Mouse (Mus musculus) liver, embryonic 11.5 days (tissue): Measurements from ENCODE around the gene St6galnac3. TPM values are rescaled to one million over a fixed set of nuclear protein-coding genes. Genes with fewer than 3 reads are reported as not detected.
A peak's percentile ranks its signal among the peaks of the same experiment; 100 is the strongest.

ENCODE experiments used
- ATAC-seq: fragments of 200-750 bp; cut with Nextera tagmentation; replicated peaks from 2 replicates; pipeline ENCODE4 v1.8.0; 2017; ENCODE audit warnings: moderate number of reproducible peaks, mild to moderate bottlenecking, moderate TSS enrichment, moderate library complexity; ENCODE audit not compliant: low FRiP score
- DNase-seq: peaks from one replicate; pipeline ENCODE4 v3.0.0-alpha.2; 2017; ENCODE audit warnings: low spot score
- H3K27ac ChIP-seq: fragments of 300-500 bp; sonication (generic); 2 replicates; pipeline ENCODE4 v1.5.1; 2014; ENCODE audit warnings: mild to moderate bottlenecking, low read depth, low read length, control low read depth
- H3K27me3 ChIP-seq: fragments of 300-500 bp; sonication (generic); replicated peaks from 2 replicates; pipeline ENCODE4 v1.6.1; 2014; ENCODE audit warnings: low read length, mixed read lengths; ENCODE audit not compliant: control insufficient read depth, insufficient read depth
- H3K36me3 ChIP-seq: fragments of 300-500 bp; sonication (generic); 2 replicates; pipeline ENCODE4 v1.6.1; 2014; ENCODE audit warnings: mild to moderate bottlenecking, low read length, moderate library complexity, mixed read lengths; ENCODE audit not compliant: control insufficient read depth, insufficient read depth
- H3K4me1 ChIP-seq: fragments of 300-500 bp; sonication (generic); replicated peaks from 2 replicates; pipeline ENCODE4 v1.6.1; 2014; ENCODE audit warnings: low read length, mixed read lengths; ENCODE audit not compliant: control insufficient read depth, insufficient read depth
- H3K4me2 ChIP-seq: fragments of 300-500 bp; sonication (generic); 2 replicates; pipeline ENCODE4 v1.6.1; 2014; ENCODE audit warnings: mild to moderate bottlenecking, control low read depth, moderate library complexity
- H3K4me3 ChIP-seq: fragments of 300-500 bp; sonication (generic); 2 replicates; pipeline ENCODE4 v1.5.1; 2014; ENCODE audit warnings: low read depth, low read length, control low read depth
- H3K9ac ChIP-seq: fragments of 300-500 bp; sonication (generic); 2 replicates; pipeline ENCODE4 v1.6.1; 2014; ENCODE audit warnings: low read depth, low read length, control low read depth
- H3K9me3 ChIP-seq: fragments of 300-500 bp; sonication (generic); 2 replicates; pipeline ENCODE4 v1.6.1; 2016; ENCODE audit warnings: low read length, inconsistent platforms, mixed read lengths; ENCODE audit not compliant: control insufficient read depth
- WGBS: fragments of 180-500 bp; shearing (Covaris S2); extraction: QIAGEN DNeasy Blood & Tissue Kit; methylation state at CpG from one replicate; pipeline ENCODE4 v1.1.7; 2014; 5-methylcytosine and 5-hydroxymethylcytosine counted together
- polyA plus RNA-seq: library from polyadenylated mRNA; unstranded; fragments of >200 nt; fragmentation: Nextera tagmentation; extraction: Ambion mirVana; gene quantifications from 2 replicates; pipeline ENCODE4 v1.2.1, GENCODE M21; 2014

Gene St6galnac3
- polyA plus RNA-seq, 1 experiment from 2014 or later = 27.2 TPM

DNA sequence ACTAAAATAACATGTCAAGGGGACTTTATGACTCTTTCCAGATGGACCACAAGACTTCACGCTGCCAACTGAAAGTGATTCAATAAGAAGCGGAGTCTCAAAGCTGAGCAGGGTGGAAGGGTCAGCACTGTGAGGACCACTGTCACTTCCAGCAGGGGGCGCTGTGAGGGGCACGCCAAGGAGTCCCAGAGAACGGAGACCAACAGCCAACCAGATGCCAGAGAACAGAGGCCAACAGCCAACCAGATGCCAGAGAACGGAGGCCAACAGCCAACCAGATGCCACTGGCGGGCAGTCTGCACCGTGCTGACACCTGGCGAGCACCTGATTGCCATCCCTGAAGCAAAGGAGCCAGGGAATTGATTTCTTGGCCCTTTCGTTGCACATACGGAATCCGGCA is 49.9 kb downstream of the St6galnac3 start:
- DNase-seq (peak; percentile 59), ATAC-seq (peak; percentile 51)
- H3K9ac ChIP-seq = no peak overlapping the region
- no peak overlapping the region for H3K4me3 ChIP-seq
- 52% methylated on average over 12 of the region's 12 CpGs for WGBS
- H3K9me3 ChIP-seq = no peaks in the 10 kb centered on the region
- H3K27ac ChIP-seq = no peak overlapping the region
- no peaks in the 10 kb centered on the region for H3K36me3 ChIP-seq
- peaks cover 39% of the 10 kb centered on the region for H3K4me1 ChIP-seq
- no peaks in the 10 kb centered on the region for H3K27me3 ChIP-seq
- 0 out of 2 replicates have a peak overlapping the region, but pooled peaks have one; percentile 8 for H3K4me2 ChIP-seq

DNA sequence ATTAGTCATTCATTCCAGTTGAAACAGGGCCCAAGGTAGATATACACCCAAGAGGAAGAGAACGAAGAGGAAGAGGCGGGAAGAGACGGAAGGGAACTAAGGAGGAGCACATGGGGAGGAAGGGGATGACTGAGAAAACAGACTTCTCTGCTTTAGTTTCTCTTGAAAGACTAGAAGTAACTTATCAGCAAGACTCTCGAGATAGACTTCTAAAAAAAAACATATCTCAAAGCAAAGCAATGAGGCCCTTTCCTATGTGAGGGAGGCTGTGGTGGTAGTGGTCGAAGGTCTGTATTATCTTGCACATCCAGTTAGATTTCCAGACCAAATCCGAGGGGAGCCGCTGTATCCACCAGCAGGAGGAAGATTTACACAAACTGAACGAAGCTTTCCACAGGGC is 50.6 kb downstream of the St6galnac3 start:
- Histone ChIP-seq H3K27ac (no peak overlapping the region), H3K9ac (no peak overlapping the region), H3K36me3 (no peaks in the 10 kb centered on the region), H3K4me1 (peaks cover 45% of the 10 kb centered on the region), H3K4me2 (no peak overlapping the region), H3K27me3 (no peaks in the 10 kb centered on the region), H3K4me3 (no peak overlapping the region), H3K9me3 (no peaks in the 10 kb centered on the region)
- whole genome bisulfite sequencing = 43% methylated on average over 8 of the region's 8 CpGs
- no peak for ATAC-seq
- DNase-seq = no peak

DNA sequence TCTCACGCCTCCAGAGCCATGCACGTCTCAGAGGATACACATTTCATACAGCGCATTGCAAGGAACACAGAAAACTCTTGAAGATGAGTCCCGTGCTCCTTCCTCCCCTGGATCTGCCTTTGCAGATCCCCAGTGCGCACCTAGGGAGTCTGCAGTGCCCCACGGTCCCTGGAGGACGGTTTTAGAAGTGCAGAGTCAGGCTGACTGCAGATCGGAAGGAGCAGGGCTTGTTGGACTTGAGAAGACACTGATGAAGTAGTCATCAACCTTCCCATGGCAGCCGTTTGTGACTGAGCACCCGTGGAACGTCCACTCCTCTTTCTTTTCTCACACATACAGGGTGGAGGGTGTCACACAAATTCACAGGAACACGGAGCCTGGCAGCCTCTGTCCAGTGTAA is 51.5 kb downstream of the St6galnac3 start:
- no peak overlapping the region for H3K4me2 ChIP-seq
- no peaks in the 10 kb centered on the region for H3K27me3 ChIP-seq
- H3K36me3 ChIP-seq = no peaks in the 10 kb centered on the region
- no peak for DNase-seq
- no peak overlapping the region for H3K27ac ChIP-seq
- no peak for ATAC-seq
- 73% methylated on average over 12 of the region's 12 CpGs for WGBS
- H3K4me3 ChIP-seq = no peak overlapping the region
- H3K9ac ChIP-seq = no peak overlapping the region
- peaks cover 52% of the 10 kb centered on the region for H3K4me1 ChIP-seq
- no peaks in the 10 kb centered on the region for H3K9me3 ChIP-seq

DNA sequence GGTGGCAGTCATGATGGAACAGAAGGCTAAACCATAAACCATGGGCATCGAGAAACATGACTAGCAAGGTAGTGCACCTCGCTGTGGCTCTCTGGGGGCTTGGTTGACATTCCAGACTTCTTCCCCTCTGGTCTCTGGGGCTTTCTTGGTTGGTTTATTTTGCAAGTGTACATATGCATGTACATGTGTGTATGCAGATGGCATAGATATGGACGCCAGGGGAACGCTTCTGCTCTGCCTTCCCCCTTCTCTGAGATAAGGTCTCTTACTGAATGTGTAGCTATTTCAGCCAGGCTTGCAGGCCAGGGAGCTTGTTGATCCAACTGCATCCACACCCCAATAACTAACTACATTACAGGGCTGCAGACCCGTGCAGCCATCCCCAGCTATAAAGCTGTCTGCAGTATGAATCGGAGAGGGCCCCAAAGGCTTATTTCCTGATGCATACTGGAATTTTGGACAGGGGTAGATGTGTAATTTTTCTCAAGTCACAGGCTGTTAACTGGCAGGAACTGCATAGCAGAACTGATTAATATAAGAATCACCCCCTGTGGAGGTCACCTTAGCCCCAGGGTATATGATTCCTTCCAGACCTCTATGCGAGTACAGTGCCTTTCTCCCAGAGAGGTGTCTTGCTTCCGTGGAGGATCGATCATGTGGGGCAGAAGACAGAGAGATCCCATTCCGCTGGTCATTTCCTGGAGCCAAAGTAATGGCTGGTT is 53.9 kb downstream of the St6galnac3 start:
- no peak for ATAC-seq

DNA sequence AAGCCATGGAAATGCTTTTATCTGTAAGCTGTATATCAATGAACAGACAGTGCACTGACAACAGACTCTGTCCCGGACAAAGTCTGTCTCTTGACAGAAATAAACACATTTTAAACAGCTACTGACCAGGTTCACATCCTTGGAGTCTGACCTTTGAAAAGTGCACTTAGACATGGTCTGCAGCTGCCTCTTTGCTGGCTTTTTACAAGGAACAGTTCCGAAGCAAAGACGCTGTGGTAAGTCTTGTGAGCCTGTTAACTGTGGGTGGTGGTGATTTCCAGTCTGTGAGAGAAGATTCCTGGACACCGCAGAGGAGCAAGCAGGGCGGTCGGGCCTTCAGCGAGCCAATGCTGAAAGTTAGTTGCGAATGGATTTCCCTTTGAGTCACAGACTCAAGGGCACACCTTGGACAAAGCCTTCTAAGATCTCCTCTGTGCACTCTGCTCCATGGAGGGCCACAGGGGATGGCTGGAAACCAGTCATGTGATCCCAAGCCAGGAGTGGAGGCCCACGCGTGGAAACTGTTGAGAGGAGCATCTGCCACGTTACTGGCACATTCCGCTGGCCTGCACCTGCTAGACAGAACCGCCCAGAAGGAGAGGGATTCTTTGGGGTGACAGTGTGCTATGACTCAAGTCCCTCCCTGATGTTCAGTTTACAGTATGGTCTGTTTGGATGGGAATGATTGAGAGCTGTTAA is 55.1 kb downstream of the St6galnac3 start:
- Histone ChIP-seq H3K27ac (no peak overlapping the region), H3K36me3 (no peaks in the 10 kb centered on the region), H3K27me3 (no peaks in the 10 kb centered on the region), H3K4me1 (peaks cover 46% of the 10 kb centered on the region), H3K4me3 (no peak overlapping the region), H3K4me2 (no peak overlapping the region), H3K9me3 (no peaks in the 10 kb centered on the region), H3K9ac (no peak overlapping the region)
- DNase-seq = no peak
- no peak for ATAC-seq
- whole genome bisulfite sequencing = 88% methylated on average over 13 of the region's 13 CpGs

More for the DNA sequence above, 53.9 kb downstream of the St6galnac3 start:
- Histone ChIP-seq H3K36me3 (no peaks in the 10 kb centered on the region), H3K27ac (no peak overlapping the region), H3K4me2 (no peak overlapping the region), H3K9ac (no peak overlapping the region), H3K4me1 (peaks cover 44% of the 10 kb centered on the region), H3K9me3 (no peaks in the 10 kb centered on the region), H3K27me3 (no peaks in the 10 kb centered on the region), H3K4me3 (no peak overlapping the region)
- 81% methylated on average over 10 of the region's 10 CpGs for WGBS
- DNase-seq = no peak

DNA sequence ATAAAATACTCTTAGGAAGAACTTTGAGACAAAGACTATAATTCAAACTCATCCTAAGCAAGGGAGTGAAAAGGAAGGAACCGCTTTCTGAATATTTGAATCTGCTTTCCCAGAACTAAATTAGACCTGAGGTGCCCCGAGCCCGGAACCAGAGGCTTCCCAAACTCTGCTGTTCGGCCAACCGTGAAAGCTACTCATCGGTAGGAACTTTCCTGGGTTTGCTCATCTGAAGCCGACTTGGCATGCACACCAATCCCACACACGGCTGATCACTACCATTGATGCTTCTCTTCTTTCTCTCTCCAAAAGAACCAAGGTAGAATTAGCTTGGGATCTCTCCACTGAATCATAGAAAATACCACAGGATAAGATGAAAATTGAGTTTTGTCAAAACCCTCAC is 55.6 kb downstream of the St6galnac3 start:
- WGBS = 88% methylated on average over 8 of the region's 8 CpGs
- H3K9me3 ChIP-seq = no peaks in the 10 kb centered on the region
- no peaks in the 10 kb centered on the region for H3K36me3 ChIP-seq
- ATAC-seq (no peak), DNase-seq (no peak)
- H3K4me1 ChIP-seq = peaks cover 46% of the 10 kb centered on the region
- H3K4me3 ChIP-seq = no peak overlapping the region
- no peak overlapping the region for H3K9ac ChIP-seq
- no peak overlapping the region for H3K27ac ChIP-seq
- H3K27me3 ChIP-seq = no peaks in the 10 kb centered on the region
- no peak overlapping the region for H3K4me2 ChIP-seq

DNA sequence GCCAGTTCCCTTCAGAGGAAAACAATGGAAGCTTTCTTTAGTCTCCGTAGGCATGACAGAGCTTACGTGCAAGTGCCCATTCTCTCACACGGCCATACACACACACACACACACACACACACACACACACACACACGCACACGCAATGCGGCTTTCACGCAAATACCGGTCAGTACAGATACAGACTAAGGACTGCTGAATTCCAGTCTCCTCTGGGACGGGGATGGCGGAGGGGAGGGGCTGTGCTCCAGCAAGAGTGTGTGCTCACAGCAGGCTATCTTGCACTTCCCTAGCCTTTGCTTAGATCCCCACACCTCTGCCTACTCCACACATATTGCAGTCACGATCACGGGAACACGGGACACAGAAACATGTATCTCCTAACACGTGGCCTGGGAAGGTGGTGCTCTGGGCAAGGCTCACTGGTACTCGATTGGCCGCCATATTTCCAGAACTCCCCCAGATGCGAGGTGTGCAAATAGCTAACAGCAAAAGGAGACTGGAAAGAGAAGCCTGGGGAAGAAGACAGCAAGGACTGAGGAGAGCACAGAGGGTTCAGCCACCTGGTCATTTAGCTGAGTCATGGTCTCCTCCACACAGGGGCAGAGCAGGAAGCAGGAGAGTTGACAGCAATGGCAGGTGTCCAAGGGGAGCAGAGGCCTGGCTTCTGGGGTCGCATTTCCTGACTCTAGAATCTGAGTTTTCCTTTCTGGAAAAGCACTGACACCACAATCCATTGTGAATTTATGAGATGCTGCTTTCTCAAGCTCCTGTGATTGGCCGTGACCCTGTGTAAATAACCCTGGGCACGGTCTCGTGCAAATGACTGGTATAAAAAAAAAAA is 56.3 kb downstream of the St6galnac3 start:
- H3K36me3 ChIP-seq = no peaks in the 10 kb centered on the region
- 78% methylated on average over 21 of the region's 21 CpGs for WGBS
- no peaks in the 10 kb centered on the region for H3K9me3 ChIP-seq
- no peak overlapping the region for H3K9ac ChIP-seq
- peaks cover 46% of the 10 kb centered on the region for H3K4me1 ChIP-seq
- no peak overlapping the region for H3K4me3 ChIP-seq
- no peak; the same call in 1 of the 2 replicates for ATAC-seq
- no peaks in the 10 kb centered on the region for H3K27me3 ChIP-seq
- H3K27ac ChIP-seq = no peak overlapping the region
- no peak overlapping the region for H3K4me2 ChIP-seq
- DNase-seq = no peak

DNA sequence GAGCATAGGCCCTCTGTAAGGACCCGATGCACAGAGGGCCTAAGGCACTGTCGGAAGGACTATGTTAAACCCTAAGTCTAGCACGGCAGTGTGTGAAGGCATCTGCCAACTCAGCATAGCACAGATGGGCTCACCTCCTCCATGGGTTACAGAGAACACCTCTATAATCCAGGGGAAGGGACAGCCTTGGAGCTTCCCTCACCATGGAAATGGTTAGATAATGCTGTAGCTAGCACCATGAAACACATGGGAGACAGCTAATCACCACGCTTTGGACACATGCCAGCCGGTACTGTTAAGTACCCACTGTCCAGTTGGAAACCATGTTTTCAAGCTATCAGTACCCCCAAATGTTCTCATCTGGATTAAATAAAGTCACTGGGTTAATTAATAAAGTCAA is 60.3 kb downstream of the St6galnac3 start:
- ATAC-seq (no peak), DNase-seq (no peak)
- Histone ChIP-seq H3K4me1 (peaks cover 29% of the 10 kb centered on the region), H3K4me2 (no peak overlapping the region), H3K9ac (no peak overlapping the region), H3K9me3 (no peaks in the 10 kb centered on the region), H3K27me3 (no peaks in the 10 kb centered on the region), H3K27ac (no peak overlapping the region), H3K4me3 (no peak overlapping the region), H3K36me3 (no peaks in the 10 kb centered on the region)
- 90% methylated on average over 5 of the region's 5 CpGs for WGBS
